Mouse (Mus musculus) urinary bladder, postnatal 14 days (tissue): ENCODE measurements around the gene Sergef.

Experiments
- DNase-seq: peaks from one replicate; pipeline ENCODE4 v3.0.0; 2021; ENCODE audit warnings: low spot score

Sergef gene

DNA sequence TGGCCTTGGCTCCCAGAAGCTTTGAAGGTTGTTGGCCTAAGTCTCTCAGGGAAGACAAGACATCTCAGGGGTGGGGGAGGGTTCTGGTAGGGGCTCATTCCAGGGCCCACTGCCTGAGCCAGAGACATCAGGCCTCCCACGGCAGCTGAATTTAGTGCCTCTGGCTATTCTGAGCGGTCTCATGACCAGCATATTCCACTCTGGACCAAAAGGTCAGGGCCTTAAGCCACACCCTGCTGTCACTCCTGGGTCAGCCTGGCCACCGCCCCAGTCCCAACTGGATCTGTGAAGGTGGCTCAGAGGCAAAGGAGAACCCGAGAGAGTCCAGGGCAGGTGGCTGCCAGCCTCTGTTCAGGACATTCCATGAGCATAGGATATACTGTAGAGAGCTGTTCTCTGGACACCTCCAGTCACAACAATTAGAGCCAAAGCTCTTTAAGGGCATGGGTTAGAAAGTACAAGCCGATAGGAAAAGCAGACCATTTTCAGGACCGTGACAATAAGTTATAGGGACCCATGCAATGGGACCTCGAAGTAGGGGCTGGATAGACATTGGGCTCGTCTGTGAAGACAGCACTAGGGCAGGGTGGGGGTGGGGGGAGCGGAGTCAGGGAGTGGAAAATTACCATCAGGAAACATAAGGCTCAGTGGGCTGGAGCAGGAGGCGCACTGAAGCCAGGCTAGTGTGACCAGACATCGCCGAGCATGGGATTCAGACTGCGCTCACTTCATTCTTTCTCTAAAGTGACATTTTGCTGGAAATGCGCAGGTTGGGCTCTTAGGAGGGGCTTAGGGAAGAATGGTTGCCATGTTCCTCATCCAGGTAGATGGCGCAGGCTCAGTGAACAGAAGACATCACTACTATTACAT is 235.8 kb downstream of the Sergef start:
- DNase-seq: no peak

DNA sequence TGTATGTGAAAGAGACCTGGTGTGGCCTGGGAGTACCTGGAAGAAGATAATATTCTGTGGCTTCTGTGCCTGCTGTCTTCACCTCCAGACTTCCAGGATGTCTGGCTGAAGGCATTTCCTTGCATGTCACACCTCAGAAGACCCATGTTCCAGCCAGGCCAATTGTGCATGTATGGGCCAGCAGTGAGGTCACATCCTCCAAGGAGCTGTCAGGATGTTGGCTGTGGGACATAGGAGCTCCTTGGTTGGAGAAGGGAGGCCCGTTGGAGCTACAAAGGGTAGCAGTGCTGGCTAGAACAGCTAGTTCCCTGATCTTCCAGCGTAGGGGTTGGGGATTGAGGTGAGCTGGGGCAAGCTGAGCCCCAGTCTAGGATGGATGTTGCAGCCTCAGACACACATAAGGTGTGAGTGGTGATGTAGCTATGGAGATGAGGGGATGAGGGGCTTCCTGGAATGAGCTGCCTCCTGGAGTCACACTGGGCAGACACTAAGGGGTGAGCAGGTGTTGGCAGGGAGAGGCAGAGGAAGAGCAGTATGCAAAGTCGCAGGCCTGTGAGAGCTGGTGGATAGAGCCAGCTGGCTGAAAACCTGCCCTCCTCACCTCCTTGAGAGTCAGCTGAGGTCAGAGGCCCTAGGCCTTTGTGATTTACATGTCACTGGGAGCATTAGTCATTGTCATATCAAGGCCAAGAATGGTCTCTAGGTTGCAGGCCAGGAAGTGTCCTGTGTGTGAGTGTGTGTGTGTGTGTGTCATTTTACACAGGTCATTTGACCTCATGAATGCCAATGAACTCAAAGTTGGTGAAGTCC is 238.0 kb downstream of the Sergef start:
- no peak for DNase-seq

DNA sequence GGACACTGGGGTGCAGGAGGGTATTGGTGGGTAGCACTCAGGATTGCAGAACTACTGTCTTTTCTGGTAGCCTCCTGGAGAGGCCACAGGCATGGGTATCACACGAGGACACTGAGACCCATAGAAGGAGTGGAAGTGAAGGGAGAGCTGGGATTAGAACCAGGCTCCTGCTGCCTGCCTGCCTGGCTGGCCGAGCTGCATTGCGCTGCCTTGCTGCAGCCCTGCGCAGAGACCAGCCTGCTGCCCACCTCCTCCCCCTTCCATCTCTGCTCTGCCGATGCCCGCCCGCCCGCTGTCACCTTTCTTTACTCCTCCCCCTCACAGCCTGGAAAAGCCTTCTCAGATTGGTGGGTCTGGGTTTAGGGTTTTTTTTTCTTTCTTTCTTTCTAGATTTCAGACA is 239.3 kb downstream of the Sergef start:
- DNase-seq: no peak

DNA sequence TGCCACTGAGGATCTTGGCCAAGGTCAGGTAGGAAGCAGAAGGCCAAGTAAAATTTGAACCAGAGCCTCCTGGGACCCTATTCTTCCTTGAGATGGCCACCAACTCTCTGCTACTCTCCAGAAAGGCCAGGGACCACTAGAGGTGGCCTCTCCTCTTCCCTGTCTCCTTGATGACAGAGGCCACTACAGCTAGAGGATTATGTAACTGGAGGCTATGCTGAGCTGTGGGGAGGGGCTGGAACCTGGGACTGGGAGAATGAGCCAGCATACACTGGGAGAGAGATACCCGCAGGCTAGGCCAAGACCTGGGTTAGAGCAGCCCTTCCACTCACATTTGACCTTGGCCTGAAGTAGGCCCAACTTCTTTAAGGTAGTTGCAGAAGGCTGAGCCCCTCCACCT is 239.9 kb downstream of the Sergef start:
- DNase-seq: no peak

DNA sequence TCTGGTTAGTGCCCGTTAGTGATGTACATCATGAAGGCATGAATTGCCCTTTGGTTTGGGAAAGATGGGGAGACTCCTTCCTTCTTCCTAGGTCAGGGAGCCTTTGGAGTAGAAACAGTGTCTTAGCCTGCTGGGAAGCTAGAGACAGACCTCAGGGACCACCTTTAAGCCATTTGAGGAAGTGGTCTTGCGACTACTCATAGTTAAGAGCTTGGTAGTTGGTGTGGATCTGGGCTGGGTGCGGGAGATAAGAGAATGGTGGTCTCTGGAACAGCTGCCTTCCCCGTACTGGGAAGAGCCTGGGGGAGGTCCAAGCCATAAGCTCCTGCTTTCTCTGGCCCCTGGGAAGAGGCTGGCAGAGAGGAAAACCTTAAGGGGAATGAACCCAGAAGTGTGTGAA is 241.0 kb downstream of the Sergef start:
- no peak for DNase-seq

DNA sequence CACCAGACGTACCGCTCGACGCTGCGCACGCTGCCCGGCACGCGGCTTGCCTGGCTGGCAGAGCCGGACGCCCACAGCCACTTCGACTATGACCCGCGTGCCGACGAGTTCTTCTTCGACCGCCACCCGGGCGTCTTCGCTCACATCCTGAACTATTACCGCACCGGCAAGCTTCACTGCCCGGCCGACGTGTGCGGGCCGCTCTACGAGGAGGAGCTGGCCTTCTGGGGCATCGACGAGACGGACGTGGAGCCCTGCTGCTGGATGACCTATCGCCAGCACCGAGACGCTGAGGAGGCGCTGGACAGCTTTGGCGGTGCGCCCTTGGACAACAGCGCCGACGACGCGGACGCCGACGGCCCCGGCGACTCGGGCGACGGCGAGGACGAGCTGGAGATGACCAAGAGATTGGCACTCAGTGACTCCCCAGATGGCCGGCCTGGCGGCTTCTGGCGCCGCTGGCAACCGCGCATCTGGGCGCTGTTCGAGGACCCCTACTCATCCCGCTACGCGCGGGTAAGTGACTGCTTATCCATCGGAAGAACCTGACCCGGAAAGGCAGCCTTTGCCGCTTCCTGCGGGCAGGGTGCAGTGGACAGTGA is 241.8 kb downstream of the Sergef start:
- no peak for DNase-seq

DNA sequence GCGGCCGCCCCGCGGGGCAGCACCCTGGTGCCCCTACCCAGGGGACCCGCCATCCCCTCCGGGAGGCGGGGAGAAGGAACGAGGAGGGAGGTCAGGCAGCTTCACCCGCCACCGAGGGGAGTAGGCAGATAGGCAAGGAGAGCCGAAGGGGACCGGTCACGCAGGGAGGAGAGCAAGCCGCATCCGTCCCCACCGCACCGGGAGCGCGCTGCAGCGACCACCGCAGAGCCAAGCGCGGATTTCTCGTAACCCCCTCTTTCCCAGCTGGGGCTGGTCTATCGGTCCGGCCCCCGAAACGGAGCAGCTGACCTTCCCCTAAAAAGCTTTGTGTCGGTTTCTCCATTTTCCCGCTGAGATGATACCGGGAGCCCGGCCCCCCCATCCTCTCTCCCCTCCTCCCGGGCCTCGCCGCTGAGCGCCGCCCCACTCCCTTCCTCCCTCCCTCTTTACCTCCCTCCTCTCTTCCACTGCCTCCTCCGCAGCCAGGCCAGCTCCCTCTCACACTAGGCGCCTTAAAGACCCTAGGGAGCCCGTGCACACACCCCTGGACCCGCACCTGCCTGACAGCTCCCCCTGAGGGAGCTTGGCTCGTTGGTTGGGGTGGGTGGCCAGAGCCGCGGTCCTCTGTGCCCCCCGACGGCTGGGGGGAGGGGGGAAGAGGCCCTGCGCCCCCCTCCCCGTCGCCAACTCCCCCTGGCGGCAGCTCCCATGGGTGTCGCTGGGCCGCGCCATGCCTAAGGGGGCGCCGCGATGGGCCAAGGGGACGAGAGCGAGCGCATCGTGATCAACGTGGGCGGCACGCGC is 242.5 kb downstream of the Sergef start:
- DNase-seq: no peak

DNA sequence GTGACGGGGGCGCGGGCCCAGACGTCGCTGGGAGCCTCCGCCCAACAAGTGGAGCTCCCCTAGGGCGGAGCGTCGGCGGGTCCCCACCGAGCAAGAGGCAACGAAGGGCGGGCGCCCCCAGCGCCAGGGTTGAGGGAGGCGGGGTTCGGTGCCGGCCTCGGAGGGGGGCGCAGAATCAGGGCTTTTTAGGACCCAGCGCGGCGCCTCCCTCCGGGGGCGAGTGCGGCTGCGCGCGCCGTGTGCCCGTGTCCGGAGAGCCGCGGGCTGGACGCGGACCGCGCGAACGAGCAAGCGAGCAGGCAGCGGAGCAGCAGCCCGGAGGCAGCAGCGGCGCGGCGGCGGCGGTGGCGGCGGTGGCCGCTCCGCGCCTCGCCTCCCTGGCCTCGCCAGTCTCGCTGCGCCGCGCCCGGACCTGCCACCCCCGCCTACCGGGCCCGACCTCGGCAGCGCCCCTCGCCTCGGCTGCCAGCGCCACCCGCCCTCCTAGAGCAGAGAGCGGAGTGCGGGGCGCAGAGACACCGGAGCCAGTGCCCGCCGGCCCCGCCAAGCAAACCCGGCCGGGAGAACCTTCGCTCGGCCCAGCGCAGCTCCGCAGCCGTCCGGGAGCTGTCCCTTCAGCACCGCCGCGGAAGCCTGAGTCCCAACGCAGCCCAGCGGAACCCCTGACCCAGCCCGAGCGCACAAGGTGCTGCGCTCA is 243.2 kb downstream of the Sergef start, which contains the start of gene Kcnc1:
Gene Kcnc1 (plus strand): TSS at position 267 of the 697 bp plus-strand sequence.
- peak; percentile 82 for DNase-seq

DNA sequence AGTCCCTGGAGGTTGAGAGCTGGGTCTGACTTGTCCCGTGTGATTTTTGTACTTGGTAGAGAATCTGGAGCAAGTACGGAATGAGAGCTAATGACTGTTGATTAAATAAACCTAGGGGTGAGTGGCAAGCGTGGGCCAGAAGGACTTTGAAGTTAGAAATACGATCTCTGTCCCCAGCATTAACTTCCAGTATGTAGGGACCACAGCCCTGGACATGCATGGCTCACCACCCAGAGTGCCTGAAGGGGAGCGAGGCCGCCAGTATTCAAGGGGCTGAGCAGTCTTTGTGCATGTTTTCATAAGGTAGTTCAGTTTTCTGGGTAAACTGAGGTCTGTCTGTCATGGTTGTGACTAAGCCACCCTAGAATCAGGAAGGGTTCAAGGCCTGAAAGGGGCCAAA is 244.0 kb downstream of the Sergef start:
- DNase-seq: no peak

DNA sequence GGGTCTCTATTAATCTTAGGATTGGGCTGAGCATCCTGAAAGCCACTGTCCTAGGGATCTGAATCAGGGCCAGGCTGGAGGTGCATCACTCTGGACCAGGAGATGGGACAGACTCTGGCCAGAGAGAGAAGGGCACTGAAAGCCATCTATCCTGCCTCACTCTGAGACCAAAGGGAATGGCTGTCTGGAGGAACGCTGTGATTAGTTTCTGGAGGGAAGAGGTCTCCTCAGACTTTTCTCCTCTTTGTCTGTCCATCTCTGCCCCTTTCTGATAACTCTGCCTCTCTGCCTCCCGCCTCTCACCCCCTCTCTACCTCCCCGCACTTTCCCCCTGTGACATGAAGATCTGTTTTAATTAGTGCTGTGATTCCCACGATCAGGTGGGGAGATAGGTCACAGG is 244.7 kb downstream of the Sergef start:
- no peak for DNase-seq

DNA sequence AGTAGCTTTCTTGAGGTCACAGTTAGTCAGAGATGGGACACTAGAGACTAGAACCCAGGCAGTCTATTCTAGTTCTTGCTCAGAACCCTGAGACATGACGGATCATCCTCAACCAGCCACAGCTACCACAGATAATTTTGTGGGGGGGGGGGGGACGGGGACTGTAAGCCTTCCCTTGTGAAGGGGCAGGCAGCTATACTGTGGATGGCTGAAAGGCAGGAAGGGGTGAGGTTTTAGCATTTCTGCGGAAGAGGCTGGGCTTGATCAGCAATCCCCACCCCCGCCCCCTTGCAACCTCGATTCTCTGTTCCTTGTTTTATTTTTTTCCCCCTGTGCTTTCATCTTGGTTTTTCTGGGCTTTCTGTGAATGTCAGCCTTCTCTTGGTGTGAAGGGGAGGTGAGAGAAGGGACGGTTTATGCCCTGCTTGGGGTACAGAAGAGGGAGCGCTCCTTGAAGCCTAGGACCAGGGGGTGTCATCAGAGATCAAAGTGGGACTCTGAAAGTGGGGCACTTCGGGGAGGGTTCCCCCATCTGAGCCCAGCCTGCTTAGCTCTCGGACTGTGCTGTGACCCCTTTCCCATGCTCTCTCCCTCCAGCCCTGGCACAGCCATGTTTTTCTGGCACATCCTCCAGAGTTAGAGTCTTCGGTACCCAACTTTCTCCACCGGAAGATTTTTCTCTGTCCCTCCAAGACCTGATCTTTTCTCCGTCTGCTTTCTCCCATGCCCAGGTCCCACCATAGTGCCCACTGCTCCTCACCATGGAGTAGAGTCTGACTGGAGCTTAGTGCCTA is 245.7 kb downstream of the Sergef start:
- no peak for DNase-seq
